Mouse (Mus musculus): Measurements from ENCODE around the gene Tnfaip2. TPM values are rescaled to one million over a fixed set of nuclear protein-coding genes. Genes with fewer than 3 reads are reported as not detected.

Tnfaip2 gene
- polyA plus RNA-seq (2015; fragmentation: Nextera tagmentation; extraction: Ambion mirVana), result 26.2 and 29.6 TPM in 2 replicates

DNA sequence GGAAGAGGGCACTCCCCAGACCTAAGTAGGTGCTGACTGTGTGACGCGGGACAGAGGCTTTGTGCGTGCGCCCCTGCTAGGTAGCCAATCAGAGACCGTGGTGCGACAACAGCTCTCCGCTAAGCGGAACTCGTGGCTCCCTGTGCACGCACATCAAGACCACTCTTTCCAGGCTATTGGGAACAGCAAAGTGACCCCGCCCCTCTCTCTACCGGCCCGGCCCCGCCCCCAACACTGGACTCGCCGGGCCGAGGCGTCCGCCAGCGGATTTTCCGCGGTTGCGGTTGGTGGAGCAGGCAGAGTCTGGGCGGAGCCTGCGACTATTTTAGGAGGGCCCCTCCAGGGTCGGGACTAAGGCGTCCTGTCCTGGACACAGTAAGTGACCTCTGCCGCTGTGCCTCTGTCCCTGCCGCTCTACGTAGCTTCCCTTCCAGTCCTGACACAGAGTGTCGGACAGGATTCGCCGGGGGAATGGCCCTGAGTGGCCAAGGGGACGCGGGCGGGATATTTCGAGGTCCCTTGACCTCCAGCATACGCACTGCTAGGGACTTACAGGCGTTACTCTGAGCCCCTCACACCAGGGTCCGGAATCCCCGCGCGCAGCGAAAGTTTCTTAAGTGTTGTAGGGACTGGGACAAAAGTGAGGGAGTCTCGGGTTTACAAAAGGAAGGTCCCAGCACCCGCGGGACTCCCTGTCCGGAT lies at the start of gene Tnfaip2:
Gene Tnfaip2, plus strand, starts transcription at position 161 of the 702 bp plus-strand sequence.

GRCm38 (mm10) chr12:111406622-111407021 lies 35.6 kb upstream of the Tnfaip2 start, which contains the start of gene Lbhd2:
Gene Lbhd2, plus strand, starts transcription at chr12:111406809.

GRCm38 (mm10) chr12:111416921-111417779 lies 25.1 kb upstream of the Tnfaip2 start, which contains the start of gene Exoc3l4:
Gene Exoc3l4, plus strand, starts transcription at chr12:111417017.

DNA sequence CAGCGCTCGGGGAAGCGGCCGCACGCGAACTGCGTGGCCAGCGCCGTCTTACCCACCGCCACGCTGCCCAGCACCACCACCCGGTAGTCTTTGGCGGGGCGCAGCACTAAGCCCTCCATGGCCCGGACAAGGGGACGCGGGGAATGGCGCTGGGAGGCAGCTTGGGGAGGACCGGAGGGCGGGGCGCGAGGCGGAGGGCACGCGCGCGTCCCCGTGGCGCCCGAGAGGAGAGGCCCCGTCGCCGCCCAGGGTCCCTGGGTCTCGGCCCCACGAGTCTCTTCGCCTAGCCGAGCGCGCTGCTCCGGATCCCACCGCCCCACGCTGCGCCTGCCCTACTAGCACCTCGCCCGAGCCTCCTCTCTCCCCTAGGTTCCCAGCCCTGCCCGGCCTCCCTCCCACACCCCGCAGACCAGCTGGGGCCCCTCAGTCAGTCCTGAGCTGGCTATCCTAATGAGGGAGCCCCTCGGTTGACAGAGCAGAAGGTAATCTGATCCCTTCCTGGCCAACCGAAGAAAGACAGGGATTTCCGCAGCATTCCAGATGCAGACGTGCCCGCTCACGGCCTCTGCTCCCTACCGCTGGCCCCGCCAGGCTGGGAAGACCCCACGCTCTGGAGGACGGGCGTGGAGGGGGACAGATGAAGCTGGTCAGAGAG lies 43.5 kb downstream of the Tnfaip2 start, which contains the start of gene Gm266:
Gene Gm266, minus strand, starts transcription at position 172 of the 655 bp plus-strand sequence.

Other genes starting within 250 kb of the Tnfaip2 start
- gene Amn, start 171.4 kb upstream of the Tnfaip2 start, polyA plus RNA-seq (2015; fragmentation: Nextera tagmentation; extraction: Ambion mirVana), result 0.63 and 0.72 TPM in 2 replicates
- gene Cdc42bpb, start 64.8 kb upstream of the Tnfaip2 start, polyA plus RNA-seq (2015; fragmentation: Nextera tagmentation; extraction: Ambion mirVana), result 27.2 and 27.5 TPM in 2 replicates
- gene Lbhd2, start 35.7 kb upstream of the Tnfaip2 start, polyA plus RNA-seq (2015; fragmentation: Nextera tagmentation; extraction: Ambion mirVana), result 0.20 and 0.25 TPM in 2 replicates
- 5.6 and 7.1 TPM in 2 replicates for gene Exoc3l4, start 25.5 kb upstream of the Tnfaip2 start, polyA plus RNA-seq (2015; fragmentation: Nextera tagmentation; extraction: Ambion mirVana)
- gene Gm266, start 43.4 kb downstream of the Tnfaip2 start, polyA plus RNA-seq (2015; fragmentation: Nextera tagmentation; extraction: Ambion mirVana), result 14.4 and 14.9 TPM in 2 replicates
- 428 and 477 TPM in 2 replicates for gene Eif5, start 95.5 kb downstream of the Tnfaip2 start, polyA plus RNA-seq (2015; fragmentation: Nextera tagmentation; extraction: Ambion mirVana)
- 19.7 and 21.8 TPM in 2 replicates for gene Mark3, start 132.1 kb downstream of the Tnfaip2 start, polyA plus RNA-seq (2015; fragmentation: Nextera tagmentation; extraction: Ambion mirVana)
- 2,312 and 2,495 TPM in 2 replicates for gene Ckb, start 229.9 kb downstream of the Tnfaip2 start, polyA plus RNA-seq (2015; fragmentation: Nextera tagmentation; extraction: Ambion mirVana)
- 13.8 and 14.8 TPM in 2 replicates for gene Trmt61a, start 235.6 kb downstream of the Tnfaip2 start, polyA plus RNA-seq (2015; fragmentation: Nextera tagmentation; extraction: Ambion mirVana)

All from urinary bladder, postnatal 0 days (tissue).